Mouse (Mus musculus): ENCODE data around the gene Rtf2. TPM values are rescaled to one million over a fixed set of nuclear protein-coding genes. Genes with fewer than 3 reads are reported as not detected.

Gene Rtf2
- polyA plus RNA-seq, 1 experiment from 2014 or later, result 60.5 TPM

DNA sequence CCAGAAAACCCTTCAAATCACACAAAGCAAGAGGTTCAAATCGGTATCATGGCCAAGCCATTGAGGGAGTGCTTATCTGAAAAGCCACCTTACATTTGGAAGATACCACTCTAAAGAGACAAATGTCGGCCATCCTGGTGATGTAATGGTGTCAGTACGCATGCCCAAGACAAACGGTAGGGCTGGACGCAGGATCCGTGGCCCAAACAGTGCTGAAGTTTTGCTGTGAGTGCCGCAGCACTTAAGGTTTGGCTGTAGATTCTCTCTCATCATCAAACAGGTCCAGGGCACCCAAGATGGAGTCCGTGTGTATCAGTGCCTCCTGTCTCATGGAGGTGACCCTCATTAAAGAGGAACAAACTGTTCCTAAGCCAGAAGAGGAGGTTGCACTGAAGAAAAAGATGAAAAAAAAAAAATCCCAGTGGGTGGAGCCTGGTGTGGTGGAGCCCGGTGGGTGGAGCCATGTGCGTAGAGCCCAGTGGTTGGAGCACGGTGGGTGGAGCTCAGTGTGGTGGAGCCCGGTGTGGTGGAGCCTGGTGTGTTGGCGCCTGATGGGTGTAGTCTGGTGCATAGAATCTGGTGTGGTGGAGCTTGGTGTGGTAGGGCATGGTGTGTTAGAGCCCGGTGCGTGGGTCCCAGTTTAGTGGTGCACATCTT lies 69.8 kb downstream of the Rtf2 start:
- H3K27ac ChIP-seq (ENCODE audit: low read length), result no peak overlapping the region
- ATAC-seq (replicated peaks; ENCODE audit: extremely low read depth, insufficient read depth, low FRiP score), result no peak
- no peaks in the 10 kb centered on the region for H3K36me3 ChIP-seq (ENCODE audit: control insufficient read depth, insufficient read depth)
- H3K4me3 ChIP-seq (ENCODE audit: low read length), result no peak overlapping the region
- 83% methylated on average over 15 of the region's 15 CpGs for WGBS
- no peak overlapping the region for H3K9ac ChIP-seq (ENCODE audit: low read length)
- H3K4me1 ChIP-seq (ENCODE audit: control insufficient read depth, insufficient read depth, low read length), result no peaks in the 10 kb centered on the region
- H3K4me2 ChIP-seq (ENCODE audit: low read depth, low read length), result no peak overlapping the region
- peaks cover under 1% of the 10 kb centered on the region; the same call in 1 of the 2 replicates for H3K27me3 ChIP-seq (ENCODE audit: control insufficient read depth, insufficient read depth, low read length)
- no peaks in the 10 kb centered on the region for H3K9me3 ChIP-seq (replicated peaks; ENCODE audit: control insufficient read depth, low read length)

DNA sequence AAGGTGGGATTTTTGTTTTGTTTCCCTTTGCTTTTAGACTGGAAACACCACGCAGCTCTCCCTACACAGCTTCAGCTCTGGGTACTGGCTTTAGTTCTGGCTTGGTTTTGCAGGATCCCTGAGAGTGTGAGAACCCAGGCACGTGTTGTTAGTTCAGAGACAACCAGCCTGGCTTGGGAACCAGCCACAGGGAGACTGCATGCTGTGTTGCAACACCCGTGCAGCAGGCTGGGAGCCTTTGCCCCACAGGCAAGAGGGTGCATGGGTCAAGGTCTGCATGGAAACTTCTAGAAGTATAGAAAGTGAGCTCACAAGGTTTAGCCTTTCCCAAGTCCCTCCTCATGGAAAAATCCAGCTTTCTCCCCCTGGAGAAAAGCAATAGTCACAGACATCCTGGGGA lies 70.5 kb downstream of the Rtf2 start:
- H3K27ac ChIP-seq (ENCODE audit: low read length), result no peak overlapping the region

DNA sequence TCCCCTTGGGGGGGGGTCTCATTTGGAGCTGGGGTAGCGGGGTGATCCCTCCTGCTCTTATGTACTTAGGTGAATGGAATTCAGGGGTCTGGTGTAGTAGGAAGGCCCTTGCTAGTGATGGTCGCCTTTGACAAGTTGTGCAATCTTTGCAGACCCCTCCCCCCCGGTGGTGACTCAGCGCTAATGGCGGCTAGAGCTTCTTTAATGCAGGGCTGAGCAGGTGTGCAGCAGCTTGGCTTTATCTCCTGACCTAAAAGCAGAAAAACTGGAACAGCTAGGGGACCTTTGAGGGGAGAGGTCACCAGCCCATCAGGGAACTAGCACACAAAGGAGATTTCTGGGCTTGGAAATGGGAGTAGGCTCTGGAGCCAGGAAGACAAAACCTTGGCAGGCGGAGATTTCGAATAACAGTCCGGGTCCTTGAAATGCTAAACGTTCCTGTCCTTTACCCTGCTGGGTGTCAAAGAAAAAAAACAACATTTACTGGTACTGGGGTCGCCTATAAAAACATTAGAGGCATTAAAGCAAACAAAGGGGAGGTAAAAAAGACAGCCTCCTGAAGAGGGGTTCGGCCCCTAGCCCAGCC lies 76.1 kb downstream of the Rtf2 start:
- Histone ChIP-seq H3K27ac (ENCODE audit: low read length) (no peak overlapping the region), H3K27me3 (ENCODE audit: control insufficient read depth, insufficient read depth, low read length) (peaks cover 8% of the 10 kb centered on the region; the same call in 1 of the 2 replicates), H3K4me3 (ENCODE audit: low read length) (no peak overlapping the region), H3K4me1 (ENCODE audit: control insufficient read depth, insufficient read depth, low read length) (no peaks in the 10 kb centered on the region), H3K9me3 (replicated peaks; ENCODE audit: control insufficient read depth, low read length) (0 out of 2 replicates have a peak, but pooled peaks cover 4% of the 10 kb centered on the region), H3K4me2 (ENCODE audit: low read depth, low read length) (no peak overlapping the region), H3K36me3 (ENCODE audit: control insufficient read depth, insufficient read depth) (no peaks in the 10 kb centered on the region), H3K9ac (ENCODE audit: low read length) (no peak overlapping the region)
- WGBS, result 33% methylated on average over 11 of the region's 11 CpGs
- no peak for ATAC-seq (replicated peaks; ENCODE audit: extremely low read depth, insufficient read depth, low FRiP score)

More for the DNA sequence above, 70.5 kb downstream of the Rtf2 start:
- Histone ChIP-seq H3K27me3 (ENCODE audit: control insufficient read depth, insufficient read depth, low read length) (peaks cover 3% of the 10 kb centered on the region; the same call in 1 of the 2 replicates), H3K4me2 (ENCODE audit: low read depth, low read length) (no peak overlapping the region), H3K4me3 (ENCODE audit: low read length) (no peak overlapping the region), H3K9me3 (replicated peaks; ENCODE audit: control insufficient read depth, low read length) (no peaks in the 10 kb centered on the region), H3K4me1 (ENCODE audit: control insufficient read depth, insufficient read depth, low read length) (no peaks in the 10 kb centered on the region), H3K9ac (ENCODE audit: low read length) (no peak overlapping the region), H3K36me3 (ENCODE audit: control insufficient read depth, insufficient read depth) (no peaks in the 10 kb centered on the region)
- 54% methylated on average over 3 of the region's 3 CpGs for WGBS
- no peak for ATAC-seq (replicated peaks; ENCODE audit: extremely low read depth, insufficient read depth, low FRiP score)

Other genes starting within 250 kb of the Rtf2 start
- not detected in 2 replicates for gene Mc3r, start 192.1 kb upstream of the Rtf2 start, polyA plus RNA-seq (2015; fragmentation: Nextera tagmentation; extraction: Ambion mirVana)
- 13.3 and 15.0 TPM in 2 replicates for gene Fam210b, start 95.0 kb upstream of the Rtf2 start, polyA plus RNA-seq (2015; fragmentation: Nextera tagmentation; extraction: Ambion mirVana)
- gene Aurka, start 70.0 kb upstream of the Rtf2 start, polyA plus RNA-seq (2015; fragmentation: Nextera tagmentation; extraction: Ambion mirVana), result 88.1 and 92.4 TPM in 2 replicates
- gene Cstf1, start 69.9 kb upstream of the Rtf2 start, polyA plus RNA-seq (2015; fragmentation: Nextera tagmentation; extraction: Ambion mirVana), result 24.5 and 32.2 TPM in 2 replicates
- gene Cass4, start 46.8 kb upstream of the Rtf2 start, polyA plus RNA-seq (2015; fragmentation: Nextera tagmentation; extraction: Ambion mirVana), result 1.0 TPM in 2 replicates
- gene Gcnt7, start 18.0 kb downstream of the Rtf2 start, polyA plus RNA-seq (2015; fragmentation: Nextera tagmentation; extraction: Ambion mirVana), result 1.3 and 1.4 TPM in 2 replicates
- 0.21 TPM in 1 of 2 replicates, not detected in the other for gene Fam209, start 32.0 kb downstream of the Rtf2 start, polyA plus RNA-seq (2015; fragmentation: Nextera tagmentation; extraction: Ambion mirVana)
- 0.15 and 0.22 TPM in 2 replicates for gene Tfap2c, start 109.0 kb downstream of the Rtf2 start, polyA plus RNA-seq (2015; fragmentation: Nextera tagmentation; extraction: Ambion mirVana)